Mouse (Mus musculus) small intestine, adult 2 months (tissue): ENCODE results near the gene Tbc1d14.

Source experiments
- CTCF ChIP-seq: fragments of 200-500 bp; IDR thresholded peaks from 2 replicates; pipeline ENCODE4 v1.5.1; 2012; ENCODE audit warnings: low read depth, mild to moderate bottlenecking, control low read depth, inconsistent platforms, low read length, moderate library complexity, mixed read lengths; ENCODE audit not compliant: insufficient replicate concordance, insufficient read length; ENCODE audit errors: extremely low read depth
- POLR2A ChIP-seq: fragments of 200-500 bp; IDR thresholded peaks from 2 replicates; pipeline ENCODE4 v1.6.1; 2012; ENCODE audit warnings: low read depth, mild to moderate bottlenecking, control low read depth, inconsistent platforms, low read length, moderate library complexity

- TF ChIP-seq CTCF: no peak
- TF ChIP-seq POLR2A: no peak
Observed at GRCm38 (mm10) chr5:36625612-36626011, 32.5 kb upstream of the Tbc1d14 start.
